In the genomic region with DNA sequence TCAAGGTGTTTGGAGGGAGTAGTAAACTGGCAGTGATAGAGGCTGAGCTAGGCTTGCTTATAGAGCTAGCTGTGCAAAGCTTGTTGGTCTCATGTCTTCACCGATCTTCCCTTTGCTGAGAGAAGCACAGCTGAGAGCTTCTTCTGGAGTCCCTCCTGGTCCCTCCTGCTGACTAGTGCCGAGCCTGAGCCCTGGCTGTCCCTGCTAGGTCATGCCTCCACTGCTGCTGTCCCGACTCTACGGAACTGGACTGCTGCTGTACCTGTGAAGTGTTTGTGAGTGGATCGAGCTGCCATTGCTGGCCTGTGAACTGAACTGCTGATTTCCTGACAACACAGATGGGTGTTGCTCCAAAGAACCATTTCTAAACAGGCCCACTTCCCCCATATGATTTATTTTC, we compare ENCODE assay signal across 35 mouse cellular contexts.
"Had no signal": no experiment of that assay in that cellular context is flagged by ENCODE, and none has a peak within 500 bp of the region (broad histone marks: within the 10 kb centered on the region; RNA-seq: fewer than 3 reads in every experiment).

No protein-coding gene starts in this region.

- H3K9me3 ChIP-seq: heart, embryonic 10.5 days; heart, embryonic 15.5 days; hindbrain, embryonic 12.5 days; hindbrain, embryonic 13.5 days; hindbrain, embryonic 15.5 days; intestine, embryonic 15.5 days; kidney, embryonic 15.5 days had no signal

- H3K4me3 ChIP-seq: heart, embryonic 10.5 days; heart, embryonic 12.5 days; heart, embryonic 13.5 days; heart, embryonic 15.5 days; hindbrain, embryonic 10.5 days; hindbrain, embryonic 12.5 days; hindbrain, embryonic 13.5 days; hindbrain, embryonic 15.5 days; intestine, embryonic 15.5 days; kidney, embryonic 15.5 days; layer of hippocampus, adult 2 months; left cerebral cortex, adult 2 months had no signal

- ATAC-seq: hindbrain, embryonic 16.5 days; hindbrain, postnatal 0 days; inflammation-experienced regulatory T-cells, adult 6 months; intestine, embryonic 15.5 days; intestine, embryonic 16.5 days; intestine, postnatal 0 days had no signal

- H3K27me3 ChIP-seq: heart, embryonic 12.5 days; heart, embryonic 13.5 days; heart, embryonic 15.5 days; hindbrain, embryonic 12.5 days; hindbrain, embryonic 13.5 days; hindbrain, embryonic 15.5 days; intestine, embryonic 15.5 days; kidney, embryonic 15.5 days had no signal

- H3K27ac ChIP-seq: heart, embryonic 10.5 days; heart, embryonic 13.5 days; heart, embryonic 15.5 days; hindbrain, embryonic 10.5 days; hindbrain, embryonic 12.5 days; hindbrain, embryonic 13.5 days; hindbrain, embryonic 14.5 days; hindbrain, embryonic 15.5 days; hindbrain, postnatal 0 days; intestine, embryonic 15.5 days; kidney, embryonic 15.5 days; kidney, postnatal 0 days; layer of hippocampus, adult 2 months; left cerebral cortex, adult 2 months had no signal

- H3K9ac ChIP-seq: heart, embryonic 12.5 days; heart, embryonic 13.5 days; heart, embryonic 15.5 days; hindbrain, embryonic 12.5 days; hindbrain, embryonic 13.5 days; hindbrain, embryonic 14.5 days; hindbrain, embryonic 15.5 days; intestine, embryonic 15.5 days; kidney, embryonic 15.5 days had no signal

- H3K4me1 ChIP-seq: heart, embryonic 10.5 days; heart, embryonic 12.5 days; heart, embryonic 13.5 days; heart, embryonic 15.5 days; hindbrain, embryonic 10.5 days; hindbrain, embryonic 12.5 days; hindbrain, embryonic 13.5 days; hindbrain, embryonic 15.5 days; intestine, embryonic 15.5 days; kidney, embryonic 15.5 days had no signal

- H3K4me2 ChIP-seq: heart, embryonic 12.5 days; heart, embryonic 13.5 days; heart, embryonic 15.5 days; hindbrain, embryonic 12.5 days; hindbrain, embryonic 13.5 days; hindbrain, embryonic 14.5 days; hindbrain, embryonic 15.5 days; intestine, embryonic 15.5 days; kidney, embryonic 15.5 days had no signal

- H3K36me3 ChIP-seq: heart, embryonic 10.5 days; heart, embryonic 12.5 days; heart, embryonic 13.5 days; heart, embryonic 15.5 days; hindbrain, embryonic 10.5 days; hindbrain, embryonic 12.5 days; hindbrain, embryonic 13.5 days; hindbrain, embryonic 15.5 days; intestine, embryonic 15.5 days; kidney, embryonic 15.5 days had no signal

- DNase-seq: heart, postnatal 10 days; heart, postnatal 14 days; heart, postnatal 36 days; heart, postnatal 4 days; kidney, adult 11 months; kidney, adult 18-20 months; kidney, adult 2 months; kidney, adult 8-10 months; kidney, adult 9 months; kidney, postnatal 10 days; kidney, postnatal 14 days; kidney, postnatal 25 days; kidney, postnatal 36 days; kidney, postnatal 4 days; layer of hippocampus, adult 9-11 months; layer of hippocampus, postnatal 36 days had no signal
